Mouse (Mus musculus) lung, postnatal 0 days (tissue): ENCODE data around the gene Slc12a9.
A peak's percentile ranks its signal among the peaks of the same experiment; 100 is the strongest.

ENCODE experiments used
- CTCF ChIP-seq: IDR thresholded peaks from 2 replicates; pipeline ENCODE4 v1.5.1; 2016; ENCODE audit warnings: antibody characterized with exemption, mild to moderate bottlenecking
- EP300 ChIP-seq: IDR thresholded peaks from 2 replicates; pipeline ENCODE4 v1.6.1; 2016; ENCODE audit warnings: antibody characterized with exemption, mild to moderate bottlenecking, control low read depth

DNA sequence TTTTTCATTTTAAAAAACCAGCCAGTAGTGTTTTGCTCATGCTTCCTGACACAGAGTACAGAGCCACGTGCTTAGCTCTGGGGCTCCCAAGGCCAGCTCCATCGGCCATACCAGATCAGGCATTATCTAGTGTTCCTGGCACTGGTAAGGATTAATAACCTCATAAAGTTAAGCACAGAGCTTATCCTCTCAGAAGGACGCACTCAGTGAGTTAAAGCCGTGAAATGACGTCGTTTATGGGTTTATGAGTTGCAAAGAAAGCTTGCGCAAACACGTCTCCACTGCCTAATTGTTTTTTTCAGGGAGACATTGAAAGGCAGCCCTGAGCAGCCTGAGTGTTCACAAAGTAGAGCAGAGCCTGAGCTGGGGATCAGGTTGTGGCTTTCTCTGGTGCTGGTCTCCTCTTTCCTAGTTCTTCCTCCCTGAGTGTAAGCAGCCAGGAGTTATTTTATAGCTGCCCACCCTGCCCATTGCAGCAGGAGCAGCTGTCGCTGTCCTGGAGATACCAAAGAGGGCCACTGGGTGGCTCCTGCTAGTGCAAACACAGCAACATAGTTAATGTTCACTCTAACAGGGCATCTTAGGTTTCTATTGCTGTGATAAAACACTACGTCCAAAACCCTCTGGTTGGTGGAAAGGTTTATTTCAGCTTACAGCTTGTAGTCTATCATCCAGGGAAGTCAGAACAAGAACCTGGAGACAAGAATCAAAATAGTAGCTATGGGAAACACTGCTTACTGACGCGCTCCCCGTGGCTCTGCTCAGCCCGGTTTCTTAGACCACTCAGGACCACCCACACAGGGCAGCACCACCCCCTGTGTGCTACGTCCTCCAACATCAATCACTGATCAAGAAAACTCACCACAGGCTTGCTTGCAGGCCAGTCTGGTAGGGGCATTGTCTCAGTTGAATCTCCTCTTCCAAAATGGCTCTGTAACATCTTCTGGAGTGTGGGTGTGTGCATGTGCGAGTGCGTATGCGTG lies 55.7 kb downstream of the Slc12a9 start:
- TF ChIP-seq CTCF (peak; percentile 70), EP300 (no peak)
